ENCODE assay signal across 9 mouse cellular contexts in the genomic region with DNA sequence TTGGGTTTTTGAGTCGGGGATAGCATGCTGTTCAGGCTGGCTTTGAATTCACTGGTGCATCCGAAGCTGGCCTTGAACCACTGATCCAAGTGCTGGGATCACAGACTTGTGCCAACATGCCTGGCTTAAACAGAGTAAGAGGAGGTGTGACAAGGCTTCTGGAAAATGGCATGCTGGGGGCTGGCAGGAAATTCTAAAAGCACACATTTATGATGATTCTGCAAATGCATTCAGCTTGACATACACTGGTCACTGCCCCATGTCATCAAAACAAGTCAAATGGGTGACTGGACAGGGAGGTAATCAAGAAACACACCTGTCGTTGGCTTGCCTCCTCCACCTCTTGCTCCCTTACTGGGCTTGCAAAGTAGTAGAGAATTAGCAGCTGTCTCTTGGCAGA. TPM values are rescaled to one million over a fixed set of nuclear protein-coding genes. Genes with fewer than 3 reads are reported as not detected.
DNase-seq lines count a peak whose midpoint lies in the region; ATAC-seq and TF ChIP-seq lines count a peak whose summit lies in the region.
"Had no signal": no experiment of that assay in that cellular context is flagged by ENCODE, and none has a peak within 500 bp of the region (broad histone marks: within the 10 kb centered on the region; RNA-seq: fewer than 3 reads in every experiment).

No protein-coding gene starts in this region.

- intact Hi-C loops in left cerebral cortex, adult 2 months (cut with DNase I) = loop anchor here (5.0 kb wide), 2 partner anchors 63 to 118 kb away; no protein-coding TSS in a partner anchor

- TF ChIP-seq CTCF in left cerebral cortex, adult 2 months (IDR thresholded peaks at IDR 0.05) = no peak

- 75% methylated on average over 3 of the region's 3 CpGs for WGBS in embryonic facial prominence, embryonic 15.5 days
- 78% methylated on average over 3 of the region's 3 CpGs for WGBS in hindbrain, embryonic 15.5 days
- 79% methylated on average over 3 of the region's 3 CpGs for WGBS in midbrain, embryonic 16.5 days

- no peaks in the 10 kb centered on the region for H3K27me3 ChIP-seq in embryonic facial prominence, embryonic 15.5 days
- H3K27me3 ChIP-seq in hindbrain, embryonic 15.5 days = no peaks in the 10 kb centered on the region
- H3K27me3 ChIP-seq in midbrain, embryonic 16.5 days (ENCODE audit: control insufficient read depth, insufficient read depth, low read depth, low read length) = no peaks in the 10 kb centered on the region

- H3K4me2 ChIP-seq in embryonic facial prominence, embryonic 15.5 days (replicated peaks) = peak overlapping the region; percentile 100; the same call in 1 of the 2 replicates
- peak overlapping the region; percentile 81 for H3K4me2 ChIP-seq in hindbrain, embryonic 15.5 days
- H3K4me2 ChIP-seq in midbrain, embryonic 16.5 days (ENCODE audit: low read length) = peak overlapping the region; percentile 83

- H3K9ac ChIP-seq in embryonic facial prominence, embryonic 15.5 days = no peak overlapping the region
- no peak overlapping the region for H3K9ac ChIP-seq in hindbrain, embryonic 15.5 days
- H3K9ac ChIP-seq in midbrain, embryonic 16.5 days (ENCODE audit: low read depth, low read length) = no peak overlapping the region

- ATAC-seq in embryonic facial prominence, embryonic 15.5 days (ENCODE audit: insufficient number of reproducible peaks, low FRiP score, low TSS enrichment, low read depth) = no peak
- no peak for ATAC-seq in hindbrain, embryonic 15.5 days (ENCODE audit: low FRiP score, low read depth)
- no peak for ATAC-seq in midbrain, embryonic 16.5 days

- H3K36me3 ChIP-seq in embryonic facial prominence, embryonic 15.5 days = no peaks in the 10 kb centered on the region
- H3K36me3 ChIP-seq in hindbrain, embryonic 15.5 days = no peaks in the 10 kb centered on the region
- no peaks in the 10 kb centered on the region for H3K36me3 ChIP-seq in midbrain, embryonic 16.5 days (ENCODE audit: control insufficient read depth, insufficient read depth, low read length)

- H3K27ac ChIP-seq in left cerebral cortex, adult 2 months = peak overlapping the region; percentile 98
- H3K27ac ChIP-seq in embryonic facial prominence, embryonic 15.5 days (replicated peaks) = no peak overlapping the region
- H3K27ac ChIP-seq in hindbrain, embryonic 15.5 days (replicated peaks) = no peak overlapping the region
- H3K27ac ChIP-seq in midbrain, embryonic 16.5 days (ENCODE audit: low read length) = no peak overlapping the region

- DNase-seq in left cerebral cortex, adult 2 months (ENCODE audit: extremely low spot score in 1 of 2, low spot score in 2 of 2) = no peak
- no peak for DNase-seq in left cerebral cortex, adult 11 months (ENCODE audit: low spot score)
- DNase-seq in frontal cortex, postnatal 14 days (ENCODE audit: low spot score in 2 of 2) = no peak
- no peak for DNase-seq in right cerebral cortex, postnatal 10 days (ENCODE audit: low spot score in 2 of 2)
- DNase-seq in spleen, postnatal 4 days (ENCODE audit: low spot score in 2 of 2) = no peak
- DNase-seq: thymus, postnatal 4 days had no signal

- no peaks in the 10 kb centered on the region for H3K9me3 ChIP-seq in embryonic facial prominence, embryonic 15.5 days (replicated peaks)
- H3K9me3 ChIP-seq in hindbrain, embryonic 15.5 days = no peaks in the 10 kb centered on the region
- no peaks in the 10 kb centered on the region for H3K9me3 ChIP-seq in midbrain, embryonic 16.5 days (replicated peaks; ENCODE audit: control insufficient read depth, low read length, poor library complexity, severe bottlenecking)

- peaks cover 27% of the 10 kb centered on the region for H3K4me1 ChIP-seq in embryonic facial prominence, embryonic 15.5 days
- H3K4me1 ChIP-seq in hindbrain, embryonic 15.5 days (replicated peaks) = peaks cover 28% of the 10 kb centered on the region
- H3K4me1 ChIP-seq in midbrain, embryonic 16.5 days (ENCODE audit: control insufficient read depth, insufficient read depth, low read length) = peaks cover 17% of the 10 kb centered on the region

- H3K4me3 ChIP-seq in left cerebral cortex, adult 2 months = peak overlapping the region; percentile 73
- H3K4me3 ChIP-seq in embryonic facial prominence, embryonic 15.5 days (replicated peaks) = no peak overlapping the region
- peak overlapping the region; percentile 91; the same call in 1 of the 2 replicates for H3K4me3 ChIP-seq in hindbrain, embryonic 15.5 days
- peak overlapping the region; percentile 90 for H3K4me3 ChIP-seq in midbrain, embryonic 16.5 days (ENCODE audit: low read depth, low read length)

RNA-seq across cellular contexts. Expression of a gene that starts 1.9 kb away (rescaled TPM):
- 100 to 1,000 TPM; 162 to 163 TPM for total RNA-seq in left cerebral cortex, adult 2 months (2021)
- 29.5 and 29.6 TPM in 2 replicates for polyA plus RNA-seq in embryonic facial prominence, embryonic 15.5 days (2015; fragmentation: Nextera tagmentation; extraction: Ambion mirVana)
- polyA plus RNA-seq in hindbrain, embryonic 15.5 days (2015; fragmentation: Nextera tagmentation; extraction: Ambion mirVana) = 62.4 and 62.5 TPM in 2 replicates
- polyA plus RNA-seq in midbrain, embryonic 16.5 days (2015; fragmentation: Nextera tagmentation; extraction: Ambion mirVana) = 53.2 and 56.2 TPM in 2 replicates
